Comparison of ENCODE assay signal across 1 mouse cellular context in the genomic region with DNA sequence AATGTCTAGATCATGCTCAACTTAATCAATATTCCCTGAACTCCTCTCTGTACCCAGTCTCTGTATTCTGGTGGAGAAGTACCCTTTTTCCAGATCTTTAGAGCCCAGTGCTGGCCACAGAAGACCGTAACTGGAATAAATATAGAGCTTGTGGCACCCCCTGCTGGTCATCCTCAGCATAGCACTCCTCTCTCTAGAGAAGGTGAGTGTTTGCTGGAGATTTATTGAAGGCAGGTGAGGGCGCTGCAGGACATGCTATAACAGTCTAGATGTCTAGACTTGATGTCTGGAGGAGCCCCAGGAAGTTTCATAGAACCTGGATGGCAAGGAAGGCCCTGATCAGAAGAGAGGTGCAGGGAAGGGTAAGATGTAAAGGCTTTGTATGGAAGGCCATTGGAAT.
A peak's percentile ranks its signal among the peaks of the same experiment; 100 is the strongest.
TF ChIP-seq lines count a peak whose summit lies in the region.

No protein-coding gene starts in this region.

TF ChIP-seq in CH12.LX, 34 proteins besides CTCF, POLR2A, EP300 and RAD21 (continued from another document):
- TF ChIP-seq NELFE (IDR thresholded peaks at IDR 0.05; ENCODE audit: low read depth, low read length) (peak; percentile 73; the same call in 1 of the 2 replicates), JUN (IDR thresholded peaks at IDR 0.05; ENCODE audit: insufficient read depth, low read depth, low read length) (no peak), KAT2A (IDR thresholded peaks at IDR 0.05; ENCODE audit: insufficient replicate concordance, low read length) (no peak), ELF1 (IDR thresholded peaks at IDR 0.05; ENCODE audit: low read depth, low read length) (0 out of 2 replicates have a peak, but pooled peaks have one; percentile 31), USF1 (IDR thresholded peaks at IDR 0.05; ENCODE audit: low read depth, low read length) (no peak), SIN3A (IDR thresholded peaks at IDR 0.05; ENCODE audit: low read length) (peak; percentile 73; the same call in 1 of the 2 replicates), SMC3 (IDR thresholded peaks at IDR 0.05; ENCODE audit: low read depth, low read length) (peak; percentile 94)
